Mouse (Mus musculus) embryonic stem cell, embryonic (primary cell): Measurements from ENCODE around the gene Tdg.

Experiments used
- CTCF ChIA-PET, 4 experiments: fragments of 300-600 bp in 2 of 4; fragments of 350-600 bp in 2 of 4; sonication (Branson Sonifier 250); formaldehyde crosslinking; loops; one replicate each; lab custom pipeline; 2022; ENCODE audit warnings: inconsistent platforms in 2 of 4; lab: Charles Lee
- POLR2A ChIA-PET, 4 experiments: fragments of 300-600 bp in 2 of 4; fragments of 350-600 bp in 2 of 4; sonication (Branson Sonifier 250); formaldehyde crosslinking; loops; one replicate each; lab custom pipeline; 2022; ENCODE audit warnings: antibody characterized with exemption in 4 of 4, inconsistent platforms in 1 of 4; lab: Charles Lee

The Tdg gene

GRCm38 (mm10) chr10:82695956-82696355 lies 66.3 kb downstream of the Tdg start, which contains the start of gene Hcfc2:
Gene Hcfc2 (plus strand): TSS chr10:82696160.
- POLR2A ChIA-PET = interaction anchor here in 2 of 4 experiments (1.0 to 1.5 kb wide), 5 partner anchors 9 to 203 kb away, joined by 3 to 4 read pairs (median 3); partner anchors contain the start of gene Nfyb (in 1 of the 2)
- CTCF ChIA-PET = interaction anchor here in 1 of 4 experiments (0.6 kb wide), 1 partner anchor 180 kb away, joined by 3 read pairs; no protein-coding TSS in a partner anchor

- CTCF ChIA-PET = interaction anchor here in 2 of 4 experiments (0.6 to 0.9 kb wide), 3 partner anchors 131 to 205 kb away, joined by 3 read pairs; no protein-coding TSS in a partner anchor
Measured at GRCm38 (mm10) chr10:82696453-82697079, 66.9 kb downstream of the Tdg start.

DNA sequence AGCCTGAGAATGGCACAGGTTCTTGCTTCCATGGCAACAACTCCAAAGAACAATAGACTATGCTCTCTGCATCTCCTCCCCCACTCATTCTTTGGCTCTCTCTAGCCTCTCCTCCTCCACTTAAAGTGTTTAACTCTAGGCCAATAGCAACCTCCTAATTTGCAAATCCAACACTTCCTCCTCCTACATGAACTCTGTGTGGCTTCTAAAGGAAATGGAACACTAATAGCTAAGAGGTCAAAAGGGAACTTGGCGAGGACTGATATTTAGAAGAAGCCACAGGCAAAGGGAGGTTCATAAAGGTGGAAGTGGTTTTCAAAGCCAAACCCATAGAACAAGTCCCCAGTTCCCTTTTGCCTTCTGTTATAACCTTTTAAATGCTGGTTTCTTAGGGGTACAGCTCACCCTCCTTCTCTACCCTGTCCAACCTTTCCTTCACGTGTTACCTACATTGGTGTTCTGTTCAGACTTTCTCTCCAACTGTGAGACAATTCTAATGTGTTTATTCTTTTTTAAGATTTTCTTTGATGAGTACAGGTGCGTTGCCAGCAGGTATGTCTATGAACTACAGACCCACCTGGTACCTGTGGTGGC lies 67.8 kb downstream of the Tdg start:
- ChIA-PET CTCF (interaction anchor here in 2 of 4 experiments (0.6 to 0.9 kb wide), 2 partner anchors 130 to 204 kb away, joined by 3 read pairs; no protein-coding TSS in a partner anchor), POLR2A (interaction anchor here in 2 of 4 experiments (0.6 to 1.5 kb wide), 6 partner anchors 66 to 201 kb away, joined by 3 to 4 read pairs (median 3); partner anchors contain the start of gene Nfyb (in 1 of the 2))

More at GRCm38 (mm10) chr10:82696453-82697079, 66.9 kb downstream of the Tdg start:
- POLR2A ChIA-PET = interaction anchor here in 3 of 4 experiments (0.6 to 1.5 kb wide), 7 partner anchors 11 to 202 kb away, joined by 3 to 4 read pairs (median 3); partner anchors contain the start of gene Nfyb (in 2 of the 3)

DNA sequence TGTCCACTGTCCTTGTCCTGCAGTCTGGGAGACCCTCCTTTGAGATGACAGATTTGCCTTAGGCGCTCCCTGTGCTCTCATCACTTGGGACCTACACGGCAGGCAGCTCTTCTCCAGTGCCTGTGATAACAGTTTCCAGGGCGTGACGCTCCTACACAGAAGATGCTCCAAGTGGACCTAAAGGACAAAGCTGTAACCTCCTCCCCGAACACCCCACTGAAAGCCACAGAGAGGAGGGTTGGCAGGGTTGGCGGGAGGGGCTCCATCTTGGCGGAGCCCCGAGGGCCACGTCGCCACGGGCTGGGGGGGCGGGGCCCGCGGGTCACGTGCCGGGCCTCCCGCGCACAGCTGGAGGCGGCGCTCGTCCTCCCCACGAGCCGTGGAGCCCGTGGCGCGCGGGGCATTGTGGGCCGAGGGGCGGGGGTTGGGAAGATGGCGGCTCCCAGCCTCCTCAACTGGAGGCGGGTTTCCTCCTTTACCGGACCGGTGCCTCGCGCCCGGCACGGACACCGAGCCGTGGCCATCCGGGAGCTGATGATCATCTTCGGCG lies 69.2 kb downstream of the Tdg start:
- POLR2A ChIA-PET = interaction anchor here (0.6 to 2.1 kb wide), 20 partner anchors 8 to 173 kb away, joined by 3 to 9 read pairs (median 4); partner anchors contain the start of genes 1190007I07Rik (in 2 of the 4), Glt8d2 (in 2 of the 4) and Nfyb (in 1 of the 4)
- CTCF ChIA-PET = interaction anchor here (0.6 to 1.6 kb wide), 5 partner anchors 22 to 866 kb away, joined by 3 to 4 read pairs (median 3); no protein-coding TSS in a partner anchor

DNA sequence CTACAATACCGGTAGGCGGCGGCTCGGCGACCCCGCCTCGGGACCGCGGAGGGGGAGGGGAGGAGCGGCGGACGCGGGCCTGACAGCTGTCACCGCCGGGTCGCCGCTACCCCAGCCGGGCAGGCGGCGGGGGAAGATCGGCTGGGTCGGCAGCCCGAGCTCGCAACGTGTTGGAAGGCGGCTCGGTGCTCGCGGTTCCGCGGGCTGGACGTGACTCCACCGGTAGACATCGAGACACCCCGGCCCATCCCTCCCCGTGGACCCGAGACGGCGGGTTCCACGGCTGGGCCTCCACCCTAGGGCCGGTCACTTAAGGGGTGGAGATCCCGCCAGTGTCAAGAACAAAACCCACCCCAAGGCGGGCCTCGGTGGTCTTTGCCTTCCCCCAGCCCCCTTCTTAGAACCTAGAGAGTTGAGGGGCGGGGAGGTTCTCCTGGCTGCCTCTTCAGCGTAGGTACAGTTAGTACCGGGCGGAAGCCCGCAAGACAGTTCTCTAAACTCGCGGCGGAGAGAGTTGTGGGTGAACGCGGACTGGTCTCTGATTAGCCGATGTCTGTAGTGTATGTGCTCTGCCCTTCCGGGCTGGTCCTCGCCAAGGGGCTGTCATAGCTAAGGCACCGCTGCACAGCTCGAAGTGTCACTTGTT lies 69.8 kb downstream of the Tdg start:
- POLR2A ChIA-PET = interaction anchor here (0.6 to 2.1 kb wide), 19 partner anchors 9 to 1218 kb away, joined by 3 to 9 read pairs (median 4); partner anchors contain the start of genes 1190007I07Rik (in 2 of the 4), Glt8d2 (in 2 of the 4) and Nfyb (in 1 of the 4)
- CTCF ChIA-PET = interaction anchor here (0.6 to 1.6 kb wide), 4 partner anchors 32 to 866 kb away, joined by 3 to 4 read pairs (median 3); no protein-coding TSS in a partner anchor
